Mouse (Mus musculus) MN1 (cell line): Measurements from ENCODE around the gene Zfp992.
"Not testable (repeated sequence)": the region's sequence is repeated elsewhere in the genome, so short reads cannot be mapped to it uniquely, and the experiment has no call there.

ENCODE experiments used
- DNase-seq: peaks from one replicate; pipeline ENCODE4 v3.0.0-alpha.2; 2016; ENCODE audit warnings: low spot score

Zfp992 gene

DNA sequence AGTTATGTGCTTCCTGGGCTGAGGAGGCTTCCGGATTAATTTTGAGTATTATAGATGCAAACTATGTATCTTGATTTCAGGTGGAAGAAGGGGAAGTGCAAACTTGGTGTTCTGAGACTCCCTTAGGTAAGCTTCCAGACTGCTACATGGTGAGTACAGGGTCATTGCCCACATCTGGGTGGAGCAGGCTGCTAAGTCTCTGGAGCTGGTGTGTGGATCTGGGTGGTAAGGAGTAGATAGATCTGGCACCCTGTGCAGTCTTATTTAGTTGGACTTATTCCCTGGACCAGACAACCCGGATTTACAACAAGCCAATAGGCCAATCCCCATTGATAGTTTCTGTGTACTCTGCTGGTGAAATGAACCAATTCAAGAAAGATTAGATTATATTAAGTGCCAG is at the start of gene Zfp992:
Gene Zfp992, plus strand, starts transcription at position 74 of the 400 bp plus-strand sequence.
- DNase-seq, result not testable (repeated sequence)

DNA sequence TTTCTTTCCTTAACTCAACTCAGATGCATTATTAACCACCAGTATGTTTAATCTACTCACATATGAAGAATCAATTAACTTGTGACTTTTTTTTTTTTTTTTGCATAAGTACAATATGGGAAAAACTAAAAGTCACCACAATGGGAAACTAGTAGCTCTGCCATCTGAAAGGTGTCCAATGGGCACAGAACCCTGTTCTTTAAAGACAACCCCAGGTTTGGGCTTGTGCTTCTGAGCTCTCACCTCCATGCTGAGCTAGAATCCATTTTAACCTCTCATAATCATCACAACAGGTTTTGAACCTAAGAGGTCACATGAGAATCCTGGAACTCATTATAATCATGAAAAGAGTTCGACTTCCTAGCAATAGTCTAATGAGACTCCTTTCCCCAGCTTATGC is 19.4 kb upstream of the Zfp992 start:
- DNase-seq, result not testable (repeated sequence)

GRCm38 (mm10) chr4:146430876-146431275 is 17.9 kb upstream of the Zfp992 start:
- not testable (repeated sequence) for DNase-seq

DNA sequence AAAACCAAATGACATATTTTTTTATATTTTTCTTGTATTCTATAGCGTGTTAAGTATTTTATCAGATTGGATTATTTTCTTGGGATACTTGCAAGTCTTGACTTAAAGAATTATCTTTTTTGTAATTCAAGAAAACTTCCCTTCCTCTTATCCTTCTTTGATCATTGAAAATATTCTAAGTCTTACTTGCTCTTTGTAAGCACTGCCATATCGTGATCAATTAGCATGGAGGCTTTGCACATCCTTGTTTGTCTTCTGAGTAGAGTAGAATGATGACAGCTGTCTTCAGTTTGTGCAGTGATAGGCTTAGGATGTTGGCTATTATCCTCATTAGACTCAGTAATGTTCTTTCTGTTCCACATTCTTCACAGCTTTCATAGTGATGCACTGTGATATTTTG is 13.3 kb upstream of the Zfp992 start:
- not testable (repeated sequence) for DNase-seq

- not testable (repeated sequence) for DNase-seq
These were observed 11.6 kb upstream of the Zfp992 start for GRCm38 (mm10) chr4:146437256-146437655.

GRCm38 (mm10) chr4:146444345-146444744 is 4.5 kb upstream of the Zfp992 start:
- DNase-seq, result not testable (repeated sequence)

DNA sequence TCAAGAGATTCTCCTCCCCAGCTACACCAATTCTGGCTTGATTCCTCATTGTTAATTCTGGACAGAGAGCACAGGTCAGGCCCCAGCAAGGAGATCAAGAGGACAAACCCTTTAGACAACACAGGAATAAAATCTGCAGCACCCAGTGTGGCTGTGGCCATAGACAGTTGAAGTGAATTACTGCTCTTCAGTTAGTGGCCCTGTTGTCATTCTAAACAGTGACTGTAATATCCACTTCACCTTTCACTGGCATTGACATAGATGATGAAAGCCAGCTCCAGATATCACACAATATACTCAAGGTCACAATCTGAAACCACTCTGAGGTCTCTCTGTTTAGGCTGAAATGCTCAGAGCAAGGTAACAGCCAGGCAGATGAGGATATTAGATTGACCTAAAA is 3.7 kb upstream of the Zfp992 start:
- DNase-seq, result not testable (repeated sequence)

- DNase-seq, result not testable (repeated sequence)
These were observed 2.7 kb upstream of the Zfp992 start for GRCm38 (mm10) chr4:146446135-146446534.

DNA sequence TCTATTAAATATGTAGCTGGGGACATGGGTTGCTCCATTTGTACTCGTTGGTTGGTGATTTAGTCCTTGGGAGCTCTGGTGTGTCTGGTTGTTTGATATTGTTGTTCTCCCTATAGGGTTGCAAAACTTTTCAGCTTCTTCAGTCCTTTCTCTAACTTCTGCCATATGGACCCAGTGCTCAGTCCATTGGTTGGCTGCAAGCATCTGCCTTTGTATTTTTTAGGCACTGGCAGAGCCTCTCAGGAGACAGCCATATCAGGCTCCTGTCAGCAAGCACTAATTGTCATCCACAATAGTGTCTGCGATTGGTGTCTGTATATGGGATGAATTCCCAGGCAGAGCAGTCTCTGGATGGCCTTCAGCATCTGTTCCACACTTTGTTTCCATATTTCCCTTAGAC is 1.8 kb upstream of the Zfp992 start:
- DNase-seq, result not testable (repeated sequence)

GRCm38 (mm10) chr4:146449711-146450110 is 888 bp downstream of the Zfp992 start:
- DNase-seq, result not testable (repeated sequence)

DNA sequence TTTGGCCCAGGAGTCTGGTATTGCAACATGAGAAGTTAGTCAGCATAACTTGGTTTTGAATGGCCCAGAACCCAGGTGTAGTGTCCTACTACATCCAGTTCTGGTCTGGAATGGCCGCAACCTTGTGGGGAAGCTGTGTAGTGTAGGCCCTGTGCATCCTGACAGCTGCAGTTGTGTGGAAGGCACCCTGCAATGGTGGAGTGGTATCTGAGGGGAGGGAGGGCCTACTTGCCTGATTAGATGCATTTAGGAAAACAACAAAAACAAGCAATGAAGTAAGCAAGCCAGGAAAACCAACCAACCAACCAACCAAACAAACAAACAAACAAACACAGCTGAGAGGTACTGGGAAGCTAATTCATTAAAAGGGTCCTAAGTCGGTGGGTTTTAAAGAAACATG is 3.8 kb downstream of the Zfp992 start:
- not testable (repeated sequence) for DNase-seq

DNA sequence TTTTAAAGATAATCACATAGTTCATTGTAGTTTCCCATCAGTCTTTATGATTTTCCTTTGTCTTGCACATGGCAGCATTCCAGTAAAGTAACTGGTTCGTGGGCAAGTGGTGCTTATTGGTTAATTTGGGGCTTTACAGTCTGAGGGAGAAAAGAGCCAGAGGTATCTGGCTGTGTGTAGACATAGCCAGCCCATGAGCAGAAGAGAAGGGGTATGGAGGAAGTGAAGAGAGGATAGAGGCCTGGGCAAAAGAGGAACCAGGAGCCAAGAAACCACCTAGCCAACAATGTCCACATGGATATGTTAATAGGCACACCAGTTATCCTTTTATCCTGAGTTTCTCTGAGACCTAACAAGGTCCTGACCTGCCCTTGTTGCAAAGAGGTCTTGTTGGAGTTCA is 5.3 kb downstream of the Zfp992 start:
- not testable (repeated sequence) for DNase-seq

DNA sequence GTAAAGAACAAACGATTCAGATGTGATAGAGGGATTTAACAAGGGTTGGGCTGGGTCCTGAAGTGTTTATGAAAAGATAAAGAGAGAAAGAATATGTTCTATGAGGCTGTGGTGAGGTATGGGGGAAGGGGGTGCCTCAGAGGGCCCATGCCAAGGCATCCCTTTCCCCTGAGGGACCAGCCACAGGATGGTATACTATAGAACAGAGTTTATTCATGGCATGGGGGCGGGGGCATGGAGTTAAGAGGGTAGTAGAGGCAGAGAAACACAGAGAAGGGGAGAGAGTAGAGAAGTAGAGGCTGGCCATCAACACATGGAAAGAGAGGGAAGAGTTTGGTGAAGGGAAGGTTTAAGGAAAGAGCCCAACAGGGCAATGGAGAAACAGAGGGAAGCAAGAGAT is 6.1 kb downstream of the Zfp992 start:
- no peak for DNase-seq

DNA sequence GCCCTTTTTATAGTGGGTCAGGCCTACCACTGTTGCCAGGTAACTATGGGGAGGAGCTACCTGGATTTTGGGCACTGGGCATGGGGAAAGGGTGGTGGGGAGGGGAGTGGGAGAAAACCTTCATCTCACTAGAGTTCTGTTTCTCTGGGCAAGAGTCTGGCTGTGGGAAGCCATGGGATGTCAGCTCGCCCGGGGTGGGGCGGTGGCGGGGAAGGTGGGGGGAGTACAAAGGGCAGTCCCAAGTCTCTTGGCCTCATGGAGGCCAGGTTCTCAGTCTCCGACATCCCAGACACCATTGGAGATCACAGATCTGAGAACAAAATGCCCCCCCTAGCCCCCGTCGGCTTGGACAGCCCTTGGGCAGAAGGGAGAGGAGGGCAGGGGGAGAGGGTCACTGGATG is 6.5 kb downstream of the Zfp992 start:
- no peak for DNase-seq

DNA sequence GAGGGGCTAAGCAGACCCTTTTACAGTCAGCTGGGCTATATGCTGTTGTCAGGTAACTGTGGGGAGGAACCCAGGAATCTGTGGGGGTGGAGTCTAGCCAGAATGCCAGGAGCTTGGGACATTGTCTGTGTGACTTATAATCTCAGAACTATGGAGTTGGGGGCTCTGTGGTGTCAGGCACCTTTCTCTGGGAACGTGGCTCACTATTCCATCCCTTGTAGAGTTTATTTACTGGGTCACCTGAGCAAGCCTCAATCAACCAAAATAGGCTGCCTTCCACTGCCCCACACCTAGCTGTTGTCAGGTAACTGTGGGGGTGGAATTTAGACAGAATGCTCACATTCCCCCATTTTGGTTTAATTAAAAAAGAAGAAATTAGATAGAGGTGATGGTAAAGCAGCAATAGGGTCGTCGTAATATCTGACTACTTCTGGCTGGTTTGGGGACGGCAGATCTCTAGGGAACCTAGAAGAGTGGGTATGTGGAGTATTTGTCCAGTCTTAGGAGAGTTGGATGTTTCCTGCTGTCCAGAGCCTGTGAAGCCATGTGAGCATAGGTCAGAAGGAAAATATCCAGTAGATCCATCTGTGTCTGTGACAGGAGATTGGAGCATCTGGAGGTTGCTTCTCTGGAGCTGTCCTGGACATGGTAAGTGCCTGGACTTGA is 7.4 kb downstream of the Zfp992 start:
- DNase-seq, result no peak

- no peak for DNase-seq
These were observed 8.3 kb downstream of the Zfp992 start for GRCm38 (mm10) chr4:146457126-146457525.

GRCm38 (mm10) chr4:146457720-146458119 is 8.9 kb downstream of the Zfp992 start:
- no peak for DNase-seq

DNA sequence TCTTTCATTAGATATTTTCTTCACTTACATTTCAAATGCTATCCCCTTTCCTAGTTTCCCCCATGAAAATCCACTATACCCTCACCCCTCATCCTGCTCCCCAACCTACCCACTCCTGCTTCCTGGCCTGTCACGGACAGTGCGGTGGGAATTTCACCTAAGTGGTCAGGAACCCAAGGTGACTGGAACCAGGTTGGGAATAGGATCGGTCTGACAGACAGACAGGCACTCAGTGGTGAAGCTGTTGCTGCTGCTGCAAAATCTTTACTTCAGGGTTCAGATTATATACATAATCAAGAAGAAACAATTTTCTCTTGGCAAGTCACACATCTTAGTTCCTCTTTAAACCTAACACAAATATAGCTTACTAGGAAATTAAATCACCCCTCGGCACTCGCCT is 11.0 kb downstream of the Zfp992 start:
- DNase-seq, result not testable (repeated sequence)

GRCm38 (mm10) chr4:146460685-146461084 is 11.9 kb downstream of the Zfp992 start:
- DNase-seq, result not testable (repeated sequence)

- DNase-seq, result not testable (repeated sequence)
These were observed 15.0 kb downstream of the Zfp992 start for GRCm38 (mm10) chr4:146463649-146464351.

DNA sequence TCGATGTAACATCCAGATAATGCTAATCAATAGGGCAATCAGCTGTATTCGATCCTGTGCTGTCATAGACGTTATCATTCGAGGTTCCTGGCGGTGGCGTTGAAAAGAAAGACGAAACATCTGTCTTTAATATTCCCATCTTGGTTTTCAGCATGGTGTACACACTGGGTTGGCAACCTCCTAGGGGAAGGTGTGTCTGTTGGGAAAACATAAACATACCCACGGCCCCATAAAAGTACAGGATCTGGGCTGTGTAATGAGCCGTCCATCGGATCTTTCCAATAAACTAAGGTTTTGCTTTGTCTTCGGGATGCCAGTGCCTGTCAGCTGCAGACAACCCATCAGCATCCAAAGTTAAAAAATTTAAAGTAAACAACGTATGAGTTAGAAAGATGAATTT is 21.2 kb downstream of the Zfp992 start:
- DNase-seq, result not testable (repeated sequence)

- not testable (repeated sequence) for DNase-seq
These were observed 25.4 kb downstream of the Zfp992 start for GRCm38 (mm10) chr4:146474181-146474580.
